Mouse (Mus musculus) MEL (cell line): ENCODE data around the gene Tuba3b.

ENCODE experiments used
- BHLHE40 ChIP-seq: IDR thresholded peaks from 2 replicates; pipeline ENCODE4 v1.6.1; 2012; ENCODE audit warnings: low read depth, mild to moderate bottlenecking, inconsistent platforms, low read length, improper control_type of control experiment, borderline replicate concordance
- CTCF ChIP-seq, 3 experiments: IDR thresholded peaks in 2 of 3; conservative IDR thresholded peaks in 1 of 3; 2 replicates each; pipeline ENCODE4 v1.5.1; 2011 to 2012; ENCODE audit warnings: low read length in 3 of 3, low read depth in 2 of 3, mild to moderate bottlenecking in 2 of 3, improper control_type of control experiment in 1 of 3, inconsistent platforms in 1 of 3, mixed read lengths in 1 of 3, moderate library complexity in 1 of 3; ENCODE audit not compliant: control insufficient read depth in 1 of 3, insufficient read depth in 1 of 3, poor library complexity in 1 of 3, severe bottlenecking in 1 of 3
- GATA1 ChIP-seq: IDR thresholded peaks from 2 replicates; pipeline ENCODE4 v1.6.1; 2011; ENCODE audit warnings: low read depth, low read length, improper control_type of control experiment
- MAX ChIP-seq: IDR thresholded peaks from 2 replicates; pipeline ENCODE4 v1.6.1; 2011; ENCODE audit warnings: low read length, improper control_type of control experiment
- MAZ ChIP-seq: IDR thresholded peaks from 2 replicates; pipeline ENCODE4 v1.6.1; 2012; ENCODE audit warnings: low read depth, mild to moderate bottlenecking, inconsistent platforms, low read length, improper control_type of control experiment
- NELFE ChIP-seq: IDR thresholded peaks from 2 replicates; pipeline ENCODE4 v1.6.1; 2011; ENCODE audit warnings: low read depth, low read length, improper control_type of control experiment
- TBP ChIP-seq: IDR thresholded peaks from 2 replicates; pipeline ENCODE4 v1.8.0; 2011; ENCODE audit warnings: low read depth, low read length, improper control_type of control experiment
- ZC3H11A ChIP-seq: IDR thresholded peaks from 2 replicates; pipeline ENCODE4 v1.6.1; 2012; ENCODE audit warnings: low read depth, mild to moderate bottlenecking, inconsistent platforms, low read length, improper control_type of control experiment
- ZNF384 ChIP-seq: IDR thresholded peaks from 2 replicates; pipeline ENCODE4 v1.6.1; 2012; ENCODE audit warnings: low read depth, mild to moderate bottlenecking, inconsistent platforms, low read length, improper control_type of control experiment

DNA sequence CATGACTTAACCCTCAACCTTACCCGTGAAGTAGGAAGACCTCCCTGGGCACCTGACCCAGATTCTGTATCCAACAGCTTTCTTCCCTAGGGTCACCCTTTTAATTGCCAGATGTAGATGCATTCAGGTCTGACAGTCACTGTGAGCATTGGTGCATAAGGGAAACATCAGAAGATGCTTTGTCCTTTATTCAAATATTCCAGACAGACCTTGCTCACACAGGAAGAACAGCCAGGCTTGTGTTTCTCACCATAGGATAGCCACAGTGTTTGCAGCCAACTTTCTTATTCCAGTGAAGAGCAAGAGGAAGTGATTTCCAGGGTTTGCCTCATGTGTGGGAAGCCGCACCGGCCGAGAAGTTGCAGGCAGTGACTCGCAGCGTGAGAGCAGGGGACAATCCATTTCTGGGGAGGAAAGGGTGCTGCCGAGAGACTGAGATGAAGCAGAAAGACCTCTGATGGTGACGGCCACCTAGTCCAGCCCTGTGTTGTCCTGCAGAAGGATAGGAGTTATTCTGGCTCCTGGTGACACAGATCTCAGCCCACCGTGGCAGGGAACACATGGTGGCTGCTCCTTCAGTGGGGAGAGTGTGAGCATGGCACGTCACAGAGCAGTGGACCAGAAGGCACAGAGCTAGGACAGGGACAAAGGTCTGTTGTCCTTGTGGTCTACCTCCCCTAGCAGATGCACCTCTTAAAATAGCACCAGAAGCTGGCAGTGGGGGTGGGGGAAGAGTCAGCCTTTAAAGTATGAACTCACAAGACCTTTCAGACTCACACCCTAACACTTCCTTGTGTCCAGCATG lies 34.0 kb upstream of the Tuba3b start:
- TF ChIP-seq TBP: no peak
- no peak for TF ChIP-seq MAZ
- TF ChIP-seq ZC3H11A: no peak
- TF ChIP-seq ZNF384: no peak
- TF ChIP-seq MAX: no peak
- TF ChIP-seq NELFE: no peak
- no peak for TF ChIP-seq CTCF (IDR thresholded peaks at IDR 0.05 in 2 of 3, conservative IDR thresholded peaks at IDR 0.05 in 1 of 3; ENCODE audit: control insufficient read depth in 1 of 3, insufficient read depth in 1 of 3, low read depth in 2 of 3, low read length in 3 of 3, poor library complexity in 1 of 3, severe bottlenecking in 1 of 3)
- TF ChIP-seq BHLHE40: no peak
- TF ChIP-seq GATA1: no peak
